Mouse (Mus musculus) fibroblast of lung, adult 2 months (primary cell): ENCODE results near the gene Gm11595.
"Not testable (repeated sequence)": the region's sequence is repeated elsewhere in the genome, so short reads cannot be mapped to it uniquely, and the experiment has no call there.

Source experiments
- DNase-seq: peaks from one replicate; pipeline ENCODE4 v3.0.0-alpha.2; 2011; ENCODE audit warnings: low read depth

Gene Gm11595

GRCm38 (mm10) chr11:99772813-99773212 is at the start of gene Gm11595:
Gene Gm11595, minus strand, starts transcription at chr11:99772913.
- DNase-seq: not testable (repeated sequence)

GRCm38 (mm10) chr11:99815566-99815965 is 42.9 kb upstream of the Gm11595 start, which contains the start of gene Gm11564:
Gene Gm11564, minus strand, starts transcription at chr11:99815666.
- DNase-seq: not testable (repeated sequence)

- DNase-seq: not testable (repeated sequence)
These were observed 37.1 kb upstream of the Gm11595 start, which contains the start of gene Krtap4-13 for GRCm38 (mm10) chr11:99809792-99810191. Gene Krtap4-13, minus strand, starts transcription at chr11:99809892.

GRCm38 (mm10) chr11:99804346-99804745 is 31.6 kb upstream of the Gm11595 start, which contains the start of gene Gm11554:
Gene Gm11554, minus strand, starts transcription at chr11:99804446.
- not testable (repeated sequence) for DNase-seq

- not testable (repeated sequence) for DNase-seq
These were observed 26.1 kb upstream of the Gm11595 start, which contains the start of gene Gm11569 for GRCm38 (mm10) chr11:99798832-99799231. Gene Gm11569, minus strand, starts transcription at chr11:99798932.

- no peak for DNase-seq
These were observed 20.7 kb upstream of the Gm11595 start, which contains the start of gene Gm11596 for GRCm38 (mm10) chr11:99793367-99793766. Gene Gm11596, minus strand, starts transcription at chr11:99793467.

- not testable (repeated sequence) for DNase-seq
These were observed 12.2 kb upstream of the Gm11595 start, which contains the start of gene Krtap4-9 for GRCm38 (mm10) chr11:99784900-99785299. Gene Krtap4-9, plus strand, starts transcription at chr11:99785200.

GRCm38 (mm10) chr11:99780604-99781003 is 7.9 kb upstream of the Gm11595 start, which contains the start of gene Krtap4-8:
Gene Krtap4-8, minus strand, starts transcription at chr11:99780704.
- DNase-seq: no peak

- no peak for DNase-seq
These were observed 5.7 kb upstream of the Gm11595 start for GRCm38 (mm10) chr11:99778401-99778800.

GRCm38 (mm10) chr11:99768410-99768809 is 4.3 kb downstream of the Gm11595 start:
- DNase-seq: no peak

- DNase-seq: no peak
These were observed 13.8 kb downstream of the Gm11595 start for GRCm38 (mm10) chr11:99758877-99759276.

- DNase-seq: no peak
These were observed 28.7 kb downstream of the Gm11595 start for GRCm38 (mm10) chr11:99743985-99744384.

GRCm38 (mm10) chr11:99734190-99734589 is 38.5 kb downstream of the Gm11595 start, which contains the start of gene Gm14180:
Gene Gm14180, minus strand, starts transcription at chr11:99734290.
- DNase-seq: no peak

- DNase-seq: no peak
These were observed 48.7 kb downstream of the Gm11595 start for GRCm38 (mm10) chr11:99724061-99724460.
